Mouse (Mus musculus) stomach, embryonic 14.5 days (tissue): ENCODE measurements around the gene Mdn1. TPM values are rescaled to one million over a fixed set of nuclear protein-coding genes. Genes with fewer than 3 reads are reported as not detected.
A peak's percentile ranks its signal among the peaks of the same experiment; 100 is the strongest.

Experiments
- ATAC-seq: fragments of 200-750 bp; cut with Nextera tagmentation; 2 replicates; pipeline ENCODE4 v1.8.0; 2017; ENCODE audit warnings: low read depth, moderate TSS enrichment; ENCODE audit not compliant: insufficient number of reproducible peaks, insufficient read depth, low FRiP score
- H3K27ac ChIP-seq: fragments of 300-500 bp; sonication (generic); 2 replicates; pipeline ENCODE4 v1.5.1; 2014; ENCODE audit warnings: mild to moderate bottlenecking, low read length, moderate library complexity, mixed read lengths
- H3K27me3 ChIP-seq: fragments of 300-500 bp; sonication (generic); 2 replicates; pipeline ENCODE4 v1.6.1; 2014; ENCODE audit warnings: low read length, control low read depth, mixed read lengths; ENCODE audit not compliant: control insufficient read depth, insufficient read depth
- H3K36me3 ChIP-seq: fragments of 300-500 bp; sonication (generic); 2 replicates; pipeline ENCODE4 v1.6.1; 2014; ENCODE audit warnings: mild to moderate bottlenecking, control low read depth, low read length, moderate library complexity, mixed read lengths; ENCODE audit not compliant: control insufficient read depth, insufficient read depth
- H3K4me1 ChIP-seq: fragments of 300-500 bp; sonication (generic); 2 replicates; pipeline ENCODE4 v1.6.1; 2014; ENCODE audit warnings: low read length, control low read depth, mixed read lengths; ENCODE audit not compliant: control insufficient read depth, insufficient read depth
- H3K4me2 ChIP-seq: fragments of 300-500 bp; sonication (generic); replicated peaks from 2 replicates; pipeline ENCODE4 v1.6.1; 2014; ENCODE audit warnings: low read depth, low read length, control low read depth
- H3K4me3 ChIP-seq: fragments of 300-500 bp; sonication (generic); 2 replicates; pipeline ENCODE4 v1.5.1; 2014; ENCODE audit warnings: low read depth, low read length, control low read depth
- H3K9ac ChIP-seq: fragments of 300-500 bp; sonication (generic); replicated peaks from 2 replicates; pipeline ENCODE4 v1.6.1; 2014; ENCODE audit warnings: low read depth, mild to moderate bottlenecking, control low read depth, low read length, moderate library complexity, mixed read lengths
- H3K9me3 ChIP-seq: fragments of 300-500 bp; sonication (generic); 2 replicates; pipeline ENCODE4 v1.6.1; 2016; ENCODE audit warnings: low read depth, low read length, control low read depth; ENCODE audit not compliant: control insufficient read depth
- whole genome bisulfite sequencing: fragments of 180-500 bp; shearing (Covaris S2); extraction: QIAGEN DNeasy Blood & Tissue Kit; methylation state at CpG from one replicate; pipeline ENCODE4 v1.1.7; 2014; 5-methylcytosine and 5-hydroxymethylcytosine counted together
- polyA plus RNA-seq: library from polyadenylated mRNA; unstranded; fragments of >200 nt; fragmentation: Nextera tagmentation; extraction: Ambion mirVana; gene quantifications from 2 replicates; pipeline ENCODE4 v1.2.1, GENCODE M21; 2014

Gene Mdn1
- 26.6 and 28.5 TPM in 2 replicates for polyA plus RNA-seq

DNA sequence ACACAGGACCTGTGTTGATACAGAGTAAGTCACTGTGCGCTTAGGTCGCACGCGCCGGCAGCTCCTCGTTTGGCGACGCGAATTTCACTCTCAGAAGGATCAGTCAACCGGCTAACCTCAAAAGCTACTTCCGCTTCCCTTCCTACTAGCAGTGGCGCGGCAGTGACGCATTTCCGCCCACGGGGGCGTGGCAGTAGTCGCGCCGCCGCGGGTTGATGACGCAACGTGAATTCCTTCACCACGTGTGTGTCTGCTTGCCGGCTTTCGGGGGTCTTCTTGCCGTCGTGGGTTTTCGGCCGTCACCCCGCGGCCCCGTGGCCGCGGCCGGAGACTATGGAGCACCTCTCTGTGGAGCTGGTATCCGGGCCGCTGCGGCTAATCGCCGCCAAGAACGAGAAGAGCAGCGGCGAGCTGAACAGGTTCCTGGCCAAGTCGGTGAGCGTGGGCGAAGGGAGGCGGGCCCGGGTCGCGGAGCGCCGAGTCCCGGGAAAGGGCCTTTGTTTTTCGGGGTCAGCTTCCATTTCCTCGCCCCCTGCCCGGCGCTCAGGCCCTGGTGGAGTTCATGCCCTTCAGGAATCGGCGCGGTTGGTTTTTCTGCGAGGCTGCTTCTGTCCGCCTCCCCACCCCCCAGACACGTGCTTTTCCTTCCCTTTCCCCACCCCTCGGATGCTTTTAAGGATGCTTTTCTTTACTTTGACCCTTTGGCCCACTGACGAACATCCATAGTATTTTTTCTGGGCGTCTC is at the start of gene Mdn1:
TSS of gene Mdn1 (plus strand) at position 202 of the 745 bp plus-strand sequence.
- Histone ChIP-seq H3K4me1 (0 out of 2 replicates have a peak, but pooled peaks cover 5% of the 10 kb centered on the region), H3K27ac (no peak within 1 kb of the TSS), H3K4me2 (peak within 1 kb of the TSS; percentile 55), H3K36me3 (peaks cover 5% of the 10 kb centered on the region), H3K27me3 (no peaks in the 10 kb centered on the region), H3K9ac (peak within 1 kb of the TSS; percentile 48), H3K9me3 (no peaks in the 10 kb centered on the region), H3K4me3 (peak within 1 kb of the TSS; percentile 82)
- WGBS: under 1% methylated on average over 67 of the region's 68 CpGs
- peak; percentile 89 for ATAC-seq

DNA sequence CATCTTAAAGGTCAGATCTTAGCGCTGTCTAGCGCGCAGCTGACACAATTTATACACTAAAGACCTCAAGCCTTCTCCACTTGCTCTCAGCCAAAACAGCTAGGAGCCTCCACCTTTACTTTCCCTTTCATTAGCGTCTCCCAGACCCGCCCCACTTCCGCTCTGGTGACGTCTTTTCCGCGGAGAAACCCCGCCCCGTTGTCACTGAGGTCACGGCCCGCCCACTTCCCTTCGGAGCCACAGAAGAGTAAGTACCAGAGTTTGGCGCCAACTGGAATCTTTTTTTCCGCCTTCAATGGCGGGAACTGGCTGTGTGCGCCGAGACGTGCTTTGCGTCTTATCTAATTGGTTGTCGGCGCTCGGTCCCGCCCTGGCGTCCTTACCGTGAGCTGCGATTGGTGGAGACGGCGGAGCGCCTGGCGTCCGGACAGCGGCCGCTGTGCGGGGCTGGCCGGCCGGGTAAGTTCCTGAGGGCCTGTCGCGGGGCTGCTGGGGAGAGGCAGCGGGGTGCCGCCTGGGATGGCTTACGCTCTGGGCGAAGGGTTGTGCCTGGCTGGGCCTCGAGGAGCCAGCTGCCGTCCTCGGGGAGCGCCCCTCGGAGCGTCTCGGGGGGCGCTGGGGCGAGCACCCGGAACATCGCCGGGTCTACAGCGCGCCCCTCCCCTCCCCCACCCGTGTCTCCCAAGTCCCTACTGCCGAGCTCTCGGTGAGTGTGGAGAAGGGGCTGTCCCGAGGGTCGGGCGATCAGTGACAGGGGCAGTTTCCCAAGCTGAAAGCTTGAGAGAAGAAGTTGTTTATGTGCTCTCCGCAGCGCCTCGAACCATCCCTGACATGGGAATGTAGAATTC is 41.7 kb upstream of the Mdn1 start, which contains the start of gene Casp8ap2:
TSS of gene Casp8ap2 (plus strand) at position 418 of the 848 bp plus-strand sequence.
- H3K27ac ChIP-seq: peak within 1 kb of the TSS; percentile 81
- H3K36me3 ChIP-seq: no peaks in the 10 kb centered on the region
- no peaks in the 10 kb centered on the region for H3K9me3 ChIP-seq
- peaks cover 7% of the 10 kb centered on the region; the same call in 1 of the 2 replicates for H3K4me1 ChIP-seq
- ATAC-seq: peak; percentile 99
- H3K27me3 ChIP-seq: no peaks in the 10 kb centered on the region
- peak within 1 kb of the TSS; percentile 85 for H3K4me3 ChIP-seq
- peak within 1 kb of the TSS; percentile 74 for H3K9ac ChIP-seq
- WGBS: under 1% methylated on average over 66 of the region's 67 CpGs
- peak within 1 kb of the TSS; percentile 75 for H3K4me2 ChIP-seq

DNA sequence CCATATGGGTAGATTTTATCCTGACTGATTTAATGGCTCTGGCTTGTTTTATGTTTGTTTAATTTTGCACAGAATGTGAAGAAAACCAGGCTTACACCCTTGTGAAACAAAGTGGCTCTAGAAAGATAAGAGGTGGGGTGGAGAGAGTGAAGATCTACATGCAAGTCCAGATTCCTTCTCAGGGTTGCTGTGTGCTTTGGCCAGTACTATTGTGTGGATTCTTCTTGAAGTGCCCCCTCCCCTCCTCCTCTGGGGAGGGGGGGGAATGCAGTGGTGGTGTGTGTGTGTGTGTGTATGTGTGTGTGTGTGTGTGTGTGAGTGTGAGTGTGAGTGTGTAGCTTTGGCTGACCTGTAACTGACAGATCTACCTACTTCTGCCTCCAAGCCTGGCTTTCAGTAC is 35.3 kb upstream of the Mdn1 start:
- Histone ChIP-seq H3K4me2 (no peak overlapping the region), H3K9ac (no peak overlapping the region)

DNA sequence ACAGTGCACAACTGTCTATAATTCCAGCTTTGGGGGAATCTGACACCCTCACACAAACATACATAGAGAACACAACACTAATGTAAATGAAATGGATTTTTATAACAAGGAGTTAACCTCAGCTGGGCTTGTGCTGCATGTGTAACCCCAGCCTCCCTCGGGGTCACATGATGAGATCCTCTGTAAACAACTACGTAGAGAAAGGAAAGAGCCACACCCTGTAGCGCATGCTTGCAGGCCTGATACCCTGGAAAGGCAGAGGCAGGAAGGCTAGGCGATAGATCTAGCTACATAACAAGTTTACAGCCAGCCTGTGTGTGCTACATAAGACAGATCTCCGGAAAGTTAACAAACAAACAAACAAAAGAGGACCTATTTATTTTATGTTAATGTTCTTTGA is 5.2 kb upstream of the Mdn1 start:
- Histone ChIP-seq H3K4me1 (no peaks in the 10 kb centered on the region), H3K4me3 (no peak overlapping the region), H3K36me3 (peaks cover 25% of the 10 kb centered on the region), H3K27ac (no peak overlapping the region), H3K4me2 (no peak overlapping the region), H3K27me3 (no peaks in the 10 kb centered on the region), H3K9ac (no peak overlapping the region), H3K9me3 (no peaks in the 10 kb centered on the region)
- no peak for ATAC-seq
- WGBS: 57% methylated on average over 5 of the region's 5 CpGs

More for the DNA sequence above, 35.3 kb upstream of the Mdn1 start:
- Histone ChIP-seq H3K27ac (no peak overlapping the region), H3K4me3 (no peak overlapping the region), H3K4me1 (peaks cover 7% of the 10 kb centered on the region; the same call in 1 of the 2 replicates), H3K9me3 (no peaks in the 10 kb centered on the region), H3K36me3 (peaks cover 4% of the 10 kb centered on the region; the same call in 1 of the 2 replicates), H3K27me3 (no peaks in the 10 kb centered on the region)
- no peak for ATAC-seq

- 54% methylated on average over 11 of the region's 11 CpGs for WGBS
- no peaks in the 10 kb centered on the region for H3K27me3 ChIP-seq
- H3K4me2 ChIP-seq: peak overlapping the region; percentile 55
- H3K4me1 ChIP-seq: 0 out of 2 replicates have a peak, but pooled peaks cover 5% of the 10 kb centered on the region
- H3K9ac ChIP-seq: peak overlapping the region; percentile 48; the same call in 1 of the 2 replicates
- peaks cover 11% of the 10 kb centered on the region for H3K36me3 ChIP-seq
- H3K27ac ChIP-seq: no peak overlapping the region
- H3K4me3 ChIP-seq: peak overlapping the region; percentile 82
- peak; percentile 29; the same call in 1 of the 2 replicates for ATAC-seq
- no peaks in the 10 kb centered on the region for H3K9me3 ChIP-seq
Observed at GRCm38 (mm10) chr4:32656146-32656904, 594 bp upstream of the Mdn1 start.

GRCm38 (mm10) chr4:32665843-32666242 is 8.9 kb downstream of the Mdn1 start:
- Histone ChIP-seq H3K9ac (no peak overlapping the region), H3K36me3 (peaks cover 38% of the 10 kb centered on the region), H3K27me3 (no peaks in the 10 kb centered on the region), H3K27ac (no peak overlapping the region), H3K4me3 (no peak overlapping the region), H3K4me2 (no peak overlapping the region), H3K9me3 (no peaks in the 10 kb centered on the region), H3K4me1 (no peaks in the 10 kb centered on the region)
- 89% methylated on average over 4 of the region's 4 CpGs for WGBS
- no peak for ATAC-seq

- Histone ChIP-seq H3K27me3 (no peaks in the 10 kb centered on the region), H3K27ac (no peak overlapping the region), H3K4me1 (no peaks in the 10 kb centered on the region), H3K9ac (no peak overlapping the region), H3K4me3 (no peak overlapping the region), H3K9me3 (no peaks in the 10 kb centered on the region), H3K36me3 (peaks cover 51% of the 10 kb centered on the region), H3K4me2 (no peak overlapping the region)
- no peak for ATAC-seq
- WGBS: 87% methylated on average over 1 of the region's 1 CpGs
Observed at GRCm38 (mm10) chr4:32668291-32668690, 11.4 kb downstream of the Mdn1 start.

GRCm38 (mm10) chr4:32669825-32670224 is 12.9 kb downstream of the Mdn1 start:
- Histone ChIP-seq H3K9me3 (no peaks in the 10 kb centered on the region), H3K9ac (no peak overlapping the region), H3K4me3 (no peak overlapping the region), H3K27ac (no peak overlapping the region), H3K4me2 (no peak overlapping the region), H3K27me3 (no peaks in the 10 kb centered on the region), H3K36me3 (peaks cover 47% of the 10 kb centered on the region), H3K4me1 (no peaks in the 10 kb centered on the region)
- ATAC-seq: no peak
- 75% methylated on average over 2 of the region's 2 CpGs for WGBS
